ENCODE assay signal across 8 mouse cellular contexts in the genomic region with DNA sequence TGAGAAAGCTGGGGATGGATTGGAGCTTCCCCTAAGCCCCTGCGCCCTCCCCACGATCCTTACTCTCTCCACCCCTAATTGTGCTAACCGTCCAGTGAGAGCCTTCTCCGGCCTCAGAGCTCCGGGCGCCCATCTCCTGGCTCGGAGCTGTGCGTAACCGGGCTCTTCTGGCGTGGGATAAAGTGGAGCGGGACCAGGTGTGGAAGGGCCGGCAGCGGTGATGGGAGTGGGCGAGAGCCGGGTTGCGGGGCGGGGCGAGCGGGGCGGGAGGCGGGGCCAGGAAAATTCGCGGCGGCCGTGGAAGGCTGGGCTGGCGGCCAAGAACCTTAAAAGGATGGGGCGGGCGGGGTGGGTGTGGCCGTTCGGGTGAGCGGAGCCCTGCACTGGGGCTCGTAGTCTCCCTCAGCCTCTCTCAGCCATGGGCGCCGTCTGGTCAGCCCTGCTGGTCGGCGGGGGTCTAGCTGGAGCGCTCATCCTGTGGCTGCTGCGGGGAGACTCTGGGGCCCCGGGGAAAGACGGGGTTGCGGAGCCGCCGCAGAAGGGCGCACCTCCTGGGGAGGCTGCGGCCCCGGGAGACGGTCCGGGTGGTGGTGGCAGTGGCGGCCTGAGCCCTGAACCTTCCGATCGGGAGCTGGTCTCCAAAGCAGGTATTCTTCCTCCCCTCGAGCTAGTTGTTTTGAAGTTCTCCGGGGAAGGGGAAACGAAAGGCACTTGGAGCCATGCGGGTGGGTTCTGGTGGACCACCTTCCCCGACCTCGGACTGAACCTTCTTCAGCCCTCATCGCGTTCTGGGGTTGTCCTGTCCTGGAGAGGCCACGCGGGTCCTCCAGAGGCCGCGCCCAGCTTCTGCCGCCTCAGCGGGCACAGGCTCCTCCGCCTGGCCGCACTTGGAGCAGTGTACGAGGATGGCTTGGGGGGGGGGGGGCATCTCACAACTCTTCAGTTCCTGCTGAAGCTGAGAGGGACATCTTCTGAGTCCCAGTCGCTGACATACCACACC. TPM values are rescaled to one million over a fixed set of nuclear protein-coding genes. Genes with fewer than 3 reads are reported as not detected.
DNase-seq lines count a peak whose midpoint lies in the region; ATAC-seq lines count a peak whose summit lies in the region.

A gene (plus strand): TSS at position 351 of the 1,000 bp plus-strand sequence.

- no peaks in the 10 kb centered on the region for H3K4me1 ChIP-seq in forebrain, embryonic 11.5 days (replicated peaks; ENCODE audit: control insufficient read depth, insufficient read depth, low read length)
- peaks cover 14% of the 10 kb centered on the region for H3K4me1 ChIP-seq in megakaryocyte, embryonic 14.5 days

- ATAC-seq in forebrain, embryonic 11.5 days (replicated peaks; ENCODE audit: low FRiP score), result peak; percentile 93

- WGBS in forebrain, embryonic 11.5 days, result under 1% methylated on average over 63 of the region's 69 CpGs

- peak within 1 kb of the TSS; percentile 64 for H3K4me2 ChIP-seq in forebrain, embryonic 11.5 days (ENCODE audit: low read depth, low read length, severe bottlenecking)

- no peaks in the 10 kb centered on the region; the same call in 1 of the 2 replicates for H3K27me3 ChIP-seq in forebrain, embryonic 11.5 days (ENCODE audit: control insufficient read depth, insufficient read depth, low read length)
- peaks cover 56% of the 10 kb centered on the region for H3K27me3 ChIP-seq in megakaryocyte, embryonic 14.5 days (replicated peaks)

- H3K9me3 ChIP-seq in forebrain, embryonic 11.5 days (ENCODE audit: control insufficient read depth, low read length), result no peaks in the 10 kb centered on the region
- no peaks in the 10 kb centered on the region for H3K9me3 ChIP-seq in megakaryocyte, embryonic 14.5 days

- intact Hi-C loops in heart, postnatal 25 days (cut with DNase I), result no loop called here

- no peaks in the 10 kb centered on the region for H3K36me3 ChIP-seq in forebrain, embryonic 11.5 days (ENCODE audit: control insufficient read depth, insufficient read depth, low read length)
- H3K36me3 ChIP-seq in megakaryocyte, embryonic 14.5 days (replicated peaks; ENCODE audit: low read length), result no peaks in the 10 kb centered on the region

- H3K27ac ChIP-seq in forebrain, embryonic 11.5 days (ENCODE audit: low read depth, low read length), result no peak within 1 kb of the TSS

- peak within 1 kb of the TSS; percentile 63 for H3K4me3 ChIP-seq in forebrain, embryonic 11.5 days (ENCODE audit: low read depth, low read length)
- peak within 1 kb of the TSS; percentile 90 for H3K4me3 ChIP-seq in megakaryocyte, embryonic 14.5 days (replicated peaks)

- H3K9ac ChIP-seq in forebrain, embryonic 11.5 days (ENCODE audit: low read length), result peak within 1 kb of the TSS; percentile 68

- DNase-seq in CD4-positive, CD25-positive, alpha-beta regulatory T cell, adult 2 months (ENCODE audit: low read depth, low spot score), result peak; percentile 61
- DNase-seq in adrenal gland, adult (ENCODE audit: inconsistent age in 2 of 2, low spot score in 1 of 2), result peak; percentile 58 to 85
- DNase-seq in forebrain, embryonic 11.5 days (ENCODE audit: low spot score), result peak; percentile 90
- peak; percentile 9 for DNase-seq in heart, postnatal 25 days (ENCODE audit: low spot score)
- DNase-seq in layer of hippocampus, postnatal 14 days (ENCODE audit: low spot score in 2 of 2), result peak; percentile 13
- DNase-seq in right cerebral cortex, postnatal 14 days, result peak; percentile 47
- DNase-seq in urinary bladder, postnatal 36 days (ENCODE audit: low spot score in 2 of 2), result peak; percentile 36 to 61

RNA-seq across cellular contexts. Expression of the gene that starts here (rescaled TPM):
- 6.3 and 7.0 TPM in 2 replicates for polyA plus RNA-seq in forebrain, embryonic 11.5 days (2014; fragmentation: Nextera tagmentation; extraction: Ambion mirVana)
- total RNA-seq in heart, postnatal 25 days (2021), result 1 to 10 TPM; 1.2 to 1.5 TPM
- total RNA-seq in layer of hippocampus, postnatal 14 days (2021), result 1 to 10 TPM in 1 of 2 experiments, under 1 TPM in 1; 0.88 to 1.4 TPM
- not detected in 2 replicates for polyA plus RNA-seq in megakaryocyte, embryonic 14.5 days (2012; ENCODE audit: insufficient read depth, low replicate concordance)

Comparison
In these comparisons a context has a peak if more than half of its experiments do, and no peak if none do; other contexts are left out.
1. DNase-seq: peak in every context shown above with its lines; median percentile 90 in forebrain, embryonic 11.5 days; 72 in adrenal gland, adult; 61 in CD4-positive, CD25-positive, alpha-beta regulatory T cell, adult 2 months; 48 in urinary bladder, postnatal 36 days; 47 in right cerebral cortex, postnatal 14 days; 13 in layer of hippocampus, postnatal 14 days; 9 in heart, postnatal 25 days.